Mouse (Mus musculus): ENCODE measurements at regions not wholly inside any gene's neighbourhood (a gene's known extent, or its start where the extent isn't known, plus 50 kb on each side); places are given as distances from the start of the nearest gene placed in this dataset.

GRCm38 (mm10) chr3:41157428-41157827, 74.6 kb upstream of the Pgrmc2 start:
- Histone ChIP-seq H3K4me1 (ENCODE audit: control insufficient read depth in 1 of 2, insufficient read depth in 2 of 2) (no peaks in the 10 kb centered on the region), H3K27ac (ENCODE audit: insufficient read depth, low read depth) (no peak overlapping the region), H3K9ac (ENCODE audit: insufficient read depth, low read depth) (no peak overlapping the region), H3K4me2 (ENCODE audit: insufficient read depth, low read depth, poor library complexity, severe bottlenecking) (no peak overlapping the region), H3K36me3 (replicated peaks in 1 of 2; ENCODE audit: control insufficient read depth in 1 of 2, insufficient read depth in 1 of 2, low read length in 1 of 2) (no peaks in the 10 kb centered on the region), H3K4me3 (replicated peaks in 1 of 3; ENCODE audit: low read depth in 2 of 3, low read length in 2 of 3, poor library complexity in 1 of 3) (no peak overlapping the region), H3K9me3 (replicated peaks; ENCODE audit: low read length) (no peaks in the 10 kb centered on the region), H3K27me3 (replicated peaks) (no peaks in the 10 kb centered on the region), H3K79me2 (replicated peaks; ENCODE audit: control insufficient read depth, extremely low read depth, insufficient read depth, poor library complexity, severe bottlenecking) (no peaks in the 10 kb centered on the region)
- dilution Hi-C loops (cut with MboI; ENCODE audit: extremely low pct_ligation_motif_present, extremely low pct_unique_long_range_greater_than_20kb, low sequenced_read_pairs) = no loop called here
- in situ Hi-C loops (cut with MboI; ENCODE audit: low pct_ligation_motif_present, low pct_unique_long_range_greater_than_20kb, low sequenced_read_pairs) = no loop called here
- no peak for DNase-seq (ENCODE audit: extremely low read depth)
- TF ChIP-seq POLR2A (IDR thresholded peaks at IDR 0.05; ENCODE audit: low read depth, low read length) (no peak), ZNF384 (IDR thresholded peaks at IDR 0.05; ENCODE audit: low read depth, low read length) (no peak), NELFE (IDR thresholded peaks at IDR 0.05; ENCODE audit: low read depth, low read length) (no peak), ZMIZ1 (IDR thresholded peaks at IDR 0.05; ENCODE audit: low read depth, low read length) (no peak)

- no peak overlapping the region for H3K4me3 ChIP-seq (replicated peaks in 1 of 3; ENCODE audit: low read depth in 2 of 3, low read length in 2 of 3, poor library complexity in 1 of 3)
- H3K27ac ChIP-seq (ENCODE audit: insufficient read depth, low read depth) = no peak overlapping the region
- DNase-seq (ENCODE audit: extremely low read depth) = no peak
- H3K36me3 ChIP-seq (replicated peaks in 1 of 2; ENCODE audit: control insufficient read depth in 1 of 2, insufficient read depth in 1 of 2, low read length in 1 of 2) = no peaks in the 10 kb centered on the region
- H3K4me2 ChIP-seq (ENCODE audit: insufficient read depth, low read depth, poor library complexity, severe bottlenecking) = no peak overlapping the region
- no peaks in the 10 kb centered on the region for H3K27me3 ChIP-seq (replicated peaks)
- no peak for TF ChIP-seq ETS1 (conservative IDR thresholded peaks at IDR 0.05; ENCODE audit: low read depth, low read length)
- TF ChIP-seq RAD21 (IDR thresholded peaks at IDR 0.05; ENCODE audit: low read depth, low read length) = no peak
- TF ChIP-seq CHD2 (IDR thresholded peaks at IDR 0.05; ENCODE audit: low read length) = no peak
- TF ChIP-seq MAX (IDR thresholded peaks at IDR 0.05; ENCODE audit: low read length) = no peak
- no peak for TF ChIP-seq ZKSCAN1 (IDR thresholded peaks at IDR 0.05; ENCODE audit: borderline replicate concordance, low read depth, low read length)
- TF ChIP-seq POLR2A (IDR thresholded peaks at IDR 0.05; ENCODE audit: low read depth, low read length) = no peak
- no peak for TF ChIP-seq UBTF (IDR thresholded peaks at IDR 0.05; ENCODE audit: low read depth, low read length)
- TF ChIP-seq RCOR1 (conservative IDR thresholded peaks at IDR 0.05; ENCODE audit: low read depth, low read length) = no peak
- TF ChIP-seq ZMIZ1 (IDR thresholded peaks at IDR 0.05; ENCODE audit: low read depth, low read length) = no peak
- TF ChIP-seq NRF1 (IDR thresholded peaks at IDR 0.05; ENCODE audit: low read depth, low read length) = no peak
- no peak for TF ChIP-seq MEF2A (IDR thresholded peaks at IDR 0.05; ENCODE audit: borderline replicate concordance, low read depth, low read length)
- no peak for TF ChIP-seq MYC (IDR thresholded peaks at IDR 0.05; ENCODE audit: low read depth, low read length)
- no peak for TF ChIP-seq SMC3 (IDR thresholded peaks at IDR 0.05; ENCODE audit: low read depth, low read length)
- H3K9ac ChIP-seq (ENCODE audit: insufficient read depth, low read depth) = no peak overlapping the region
- H3K9me3 ChIP-seq (replicated peaks; ENCODE audit: low read length) = no peaks in the 10 kb centered on the region
- dilution Hi-C loops (cut with MboI; ENCODE audit: extremely low pct_ligation_motif_present, extremely low pct_unique_long_range_greater_than_20kb, low sequenced_read_pairs) = no loop called here
- no peaks in the 10 kb centered on the region for H3K4me1 ChIP-seq (ENCODE audit: control insufficient read depth in 1 of 2, insufficient read depth in 2 of 2)
- in situ Hi-C loops (cut with MboI; ENCODE audit: low pct_ligation_motif_present, low pct_unique_long_range_greater_than_20kb, low sequenced_read_pairs) = no loop called here
- no peaks in the 10 kb centered on the region for H3K79me2 ChIP-seq (replicated peaks; ENCODE audit: control insufficient read depth, extremely low read depth, insufficient read depth, poor library complexity, severe bottlenecking)
Measured at GRCm38 (mm10) chr3:41156562-41156961, 73.7 kb upstream of the Pgrmc2 start.

Measured in CH12.LX (cell line).